Mouse (Mus musculus) embryonic fibroblast, embryonic 13.5 days (primary cell): ENCODE data around the gene Psmd8.

Experiments
- CTCF ChIP-seq: IDR thresholded peaks from 2 replicates; pipeline ENCODE4 v1.5.1; 2011; ENCODE audit warnings: mild to moderate bottlenecking, control low read depth, low read length, moderate library complexity, borderline replicate concordance; ENCODE audit not compliant: insufficient read depth
- POLR2A ChIP-seq: IDR thresholded peaks from 2 replicates; pipeline ENCODE4 v1.6.1; 2011; ENCODE audit warnings: low read depth, mild to moderate bottlenecking, control low read depth, low read length, moderate library complexity

- TF ChIP-seq POLR2A (no peak), CTCF (no peak)
Observed at GRCm38 (mm10) chr7:29162294-29162693, 18.2 kb downstream of the Psmd8 start.
